Mouse (Mus musculus) cerebellum, adult 2 months (tissue): ENCODE measurements around the gene Grm7.

Source experiments
- CTCF ChIP-seq: fragments of 200-500 bp; IDR thresholded peaks from 2 replicates; pipeline ENCODE4 v1.5.1; 2011; ENCODE audit warnings: low read depth, mild to moderate bottlenecking, control low read depth, low read length, moderate library complexity, borderline replicate concordance; ENCODE audit not compliant: insufficient read depth
- POLR2A ChIP-seq: fragments of 200-500 bp; IDR thresholded peaks from 2 replicates; pipeline ENCODE4 v1.6.1; 2011; ENCODE audit warnings: low read length, control low read depth, borderline replicate concordance; ENCODE audit not compliant: insufficient read depth

DNA sequence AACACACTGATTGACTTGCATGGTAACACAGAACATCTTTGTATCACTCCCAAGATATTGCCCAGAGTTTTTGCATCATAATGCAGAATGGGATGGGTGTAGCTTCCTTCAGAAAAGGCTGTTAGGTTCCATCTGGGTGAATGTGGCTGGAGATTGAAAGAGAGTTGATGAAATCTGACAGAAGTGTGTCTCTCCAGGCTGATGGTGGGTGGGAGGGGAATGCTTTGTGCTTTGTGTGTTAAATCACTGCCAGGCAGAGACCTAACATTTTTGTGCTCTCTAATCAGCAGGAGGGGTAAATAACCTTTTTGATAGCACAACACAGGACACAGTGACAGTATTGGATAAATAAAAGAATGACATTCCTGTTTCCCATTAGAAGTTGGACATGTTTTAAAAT lies 840.7 kb downstream of the Grm7 start:
- TF ChIP-seq CTCF (no peak), POLR2A (no peak)
